Mouse (Mus musculus): ENCODE results near the gene Hsd11b1. TPM values are rescaled to one million over a fixed set of nuclear protein-coding genes. Genes with fewer than 3 reads are reported as not detected.

Hsd11b1 gene
- polyA plus RNA-seq, 1 experiment from 2014 or later = 11.4 TPM

DNA sequence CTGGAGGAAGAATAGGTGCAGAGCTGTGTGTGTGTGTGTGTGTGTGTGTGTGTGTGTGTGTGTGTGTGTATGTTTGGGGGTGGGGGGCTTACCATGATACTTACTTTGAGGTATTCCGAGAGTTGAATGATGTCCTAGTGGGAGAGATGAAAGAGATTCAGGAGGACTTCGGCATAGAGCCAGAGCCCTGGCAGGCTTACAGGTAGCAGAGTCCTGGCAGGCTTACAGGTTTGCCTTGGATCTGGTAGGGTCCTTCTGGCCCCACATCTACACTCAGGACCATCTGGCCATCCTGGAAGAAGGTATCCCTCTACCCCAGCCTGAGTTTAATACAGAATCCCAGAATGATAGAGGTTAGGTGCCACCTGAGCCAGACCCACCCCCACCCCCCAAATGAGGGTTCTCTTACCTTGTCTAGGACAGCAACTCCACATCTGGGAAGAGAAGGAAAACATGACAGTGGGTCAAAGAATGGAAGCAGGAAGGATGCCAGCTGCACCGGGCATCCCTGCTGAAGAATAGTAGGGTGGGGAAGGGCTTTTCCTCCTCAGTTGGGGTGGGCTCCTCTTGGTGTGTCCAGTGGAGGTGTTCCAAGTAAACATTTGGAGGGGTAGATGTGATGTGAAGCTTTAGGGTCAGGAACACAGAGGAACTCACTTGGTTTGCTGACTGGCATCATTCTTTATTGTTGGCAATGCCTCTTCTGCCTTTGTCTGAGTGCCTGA, 69.3 kb downstream of the Hsd11b1 start:
- no peak overlapping the region for H3K27ac ChIP-seq
- H3K36me3 ChIP-seq (ENCODE audit: insufficient read depth, low read length) = no peaks in the 10 kb centered on the region
- no peaks in the 10 kb centered on the region for H3K9me3 ChIP-seq (replicated peaks; ENCODE audit: low read length)
- H3K4me3 ChIP-seq (replicated peaks; ENCODE audit: low read depth, low read length) = no peak overlapping the region
- 88% methylated on average over 3 of the region's 3 CpGs for WGBS
- no peaks in the 10 kb centered on the region for H3K27me3 ChIP-seq (ENCODE audit: insufficient read depth, low read length)
- H3K4me2 ChIP-seq (ENCODE audit: low read length) = no peak overlapping the region
- no peak overlapping the region for H3K9ac ChIP-seq (ENCODE audit: low read depth, low read length)
- H3K4me1 ChIP-seq (replicated peaks; ENCODE audit: insufficient read depth, low read length) = 0 out of 2 replicates have a peak, but pooled peaks cover 8% of the 10 kb centered on the region
- no peak for TF ChIP-seq CTCF (IDR thresholded peaks at IDR 0.05; ENCODE audit: low read depth)
- ATAC-seq (replicated peaks; ENCODE audit: low FRiP score, low read depth) = no peak
- no peak for DNase-seq (ENCODE audit: low spot score)

DNA sequence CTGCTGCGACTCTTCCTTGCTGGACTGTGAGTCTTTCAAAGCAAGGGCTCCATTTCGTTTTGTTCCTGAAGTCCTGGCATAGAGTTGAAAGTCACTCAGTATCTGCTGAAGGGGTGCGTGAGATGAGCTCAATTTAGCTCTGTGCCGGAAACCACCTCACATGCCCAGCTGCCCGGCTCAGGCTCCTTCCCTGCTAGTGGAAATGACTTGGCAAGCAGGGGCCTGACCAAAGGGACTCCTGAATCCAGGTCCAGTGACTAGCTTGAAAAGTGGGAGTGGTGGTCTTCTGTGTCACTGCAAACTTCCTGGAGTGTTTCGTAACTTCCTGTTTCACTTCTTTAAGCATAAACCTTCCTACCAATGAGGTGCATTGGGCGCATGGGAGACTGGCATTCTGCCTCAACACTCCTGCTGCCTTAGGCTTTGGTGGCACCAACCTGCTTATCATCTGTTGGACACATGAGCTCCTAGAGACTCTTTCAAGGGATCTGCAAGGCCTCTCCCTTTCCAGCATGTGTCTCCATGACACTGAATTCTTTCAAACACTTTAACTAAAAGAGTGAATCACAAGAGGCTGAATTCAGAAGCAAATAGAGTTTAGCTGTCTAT, 72.1 kb downstream of the Hsd11b1 start:
- ATAC-seq (replicated peaks; ENCODE audit: low FRiP score, low read depth) (no peak), DNase-seq (ENCODE audit: low spot score) (no peak)
- Histone ChIP-seq H3K9ac (ENCODE audit: low read depth, low read length) (no peak overlapping the region), H3K27me3 (ENCODE audit: insufficient read depth, low read length) (no peaks in the 10 kb centered on the region), H3K4me1 (replicated peaks; ENCODE audit: insufficient read depth, low read length) (peaks cover 8% of the 10 kb centered on the region; the same call in 1 of the 2 replicates), H3K4me2 (ENCODE audit: low read length) (no peak overlapping the region), H3K4me3 (replicated peaks; ENCODE audit: low read depth, low read length) (no peak overlapping the region), H3K27ac (no peak overlapping the region), H3K9me3 (replicated peaks; ENCODE audit: low read length) (no peaks in the 10 kb centered on the region), H3K36me3 (ENCODE audit: insufficient read depth, low read length) (no peaks in the 10 kb centered on the region)
- WGBS = 86% methylated on average over 7 of the region's 7 CpGs
- TF ChIP-seq CTCF (IDR thresholded peaks at IDR 0.05; ENCODE audit: low read depth) = no peak

DNA sequence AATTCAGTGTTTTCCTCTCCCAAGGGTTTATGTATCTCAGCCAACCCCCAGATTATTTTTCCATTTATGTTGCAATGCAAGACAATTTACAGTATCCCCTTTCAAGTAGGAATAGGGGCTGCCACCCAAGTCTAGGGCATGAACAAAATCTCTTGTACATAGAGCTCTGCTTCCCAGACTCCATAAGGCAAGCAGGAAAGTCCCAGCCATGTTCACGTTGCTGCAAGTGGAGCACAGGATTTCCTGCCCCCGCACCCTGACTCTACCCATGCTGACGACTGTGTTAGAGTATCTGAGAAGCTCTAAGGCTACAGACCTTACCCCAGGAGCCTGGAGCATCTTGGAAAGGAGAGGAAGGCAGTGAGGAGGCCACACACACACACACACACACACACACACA, 74.1 kb downstream of the Hsd11b1 start:
- WGBS = 30% methylated on average over 3 of the region's 3 CpGs
- Histone ChIP-seq H3K9me3 (replicated peaks; ENCODE audit: low read length) (no peaks in the 10 kb centered on the region), H3K27ac (peak overlapping the region; percentile 60), H3K9ac (ENCODE audit: low read depth, low read length) (no peak overlapping the region), H3K4me3 (replicated peaks; ENCODE audit: low read depth, low read length) (no peak overlapping the region), H3K4me1 (replicated peaks; ENCODE audit: insufficient read depth, low read length) (peaks cover 8% of the 10 kb centered on the region; the same call in 1 of the 2 replicates), H3K27me3 (ENCODE audit: insufficient read depth, low read length) (no peaks in the 10 kb centered on the region), H3K36me3 (ENCODE audit: insufficient read depth, low read length) (no peaks in the 10 kb centered on the region), H3K4me2 (ENCODE audit: low read length) (no peak overlapping the region)
- no peak for TF ChIP-seq CTCF (IDR thresholded peaks at IDR 0.05; ENCODE audit: low read depth)
- no peak for ATAC-seq (replicated peaks; ENCODE audit: low FRiP score, low read depth)
- DNase-seq (ENCODE audit: low spot score) = no peak

DNA sequence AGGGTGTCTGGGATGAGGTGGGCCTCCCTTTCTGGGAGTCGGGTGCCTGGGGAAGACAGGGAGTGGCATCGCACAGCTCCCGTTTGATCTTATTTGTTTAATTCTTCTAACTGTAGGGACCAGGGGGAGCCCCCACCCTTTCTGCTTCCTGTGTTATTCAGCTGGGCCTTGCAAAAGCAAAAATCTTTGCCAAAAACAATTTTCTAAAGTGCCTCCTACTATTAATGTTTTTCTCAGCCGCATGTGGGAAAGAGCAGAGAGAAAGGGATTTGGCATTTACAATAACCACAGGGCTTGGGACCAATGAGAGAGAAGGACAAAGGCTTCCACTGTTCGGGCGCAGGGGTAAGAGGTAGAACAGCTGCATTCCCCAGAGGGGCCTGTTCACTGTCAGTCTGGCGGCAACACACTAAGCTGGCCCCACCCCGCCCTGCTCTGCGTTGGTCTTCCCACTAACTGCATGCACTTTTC, 74.7 kb downstream of the Hsd11b1 start:
- TF ChIP-seq CTCF (IDR thresholded peaks at IDR 0.05; ENCODE audit: low read depth) = no peak
- H3K9me3 ChIP-seq (replicated peaks; ENCODE audit: low read length) = no peaks in the 10 kb centered on the region
- peaks cover 8% of the 10 kb centered on the region; the same call in 1 of the 2 replicates for H3K4me1 ChIP-seq (replicated peaks; ENCODE audit: insufficient read depth, low read length)
- no peak overlapping the region for H3K9ac ChIP-seq (ENCODE audit: low read depth, low read length)
- no peak overlapping the region for H3K4me3 ChIP-seq (replicated peaks; ENCODE audit: low read depth, low read length)
- peak; percentile 82 for ATAC-seq (replicated peaks; ENCODE audit: low FRiP score, low read depth)
- no peaks in the 10 kb centered on the region for H3K27me3 ChIP-seq (ENCODE audit: insufficient read depth, low read length)
- peak overlapping the region; percentile 25; the same call in 1 of the 2 replicates for H3K4me2 ChIP-seq (ENCODE audit: low read length)
- peak overlapping the region; percentile 75 for H3K27ac ChIP-seq
- WGBS = 33% methylated on average over 9 of the region's 9 CpGs
- peak; percentile 92 for DNase-seq (ENCODE audit: low spot score)
- H3K36me3 ChIP-seq (ENCODE audit: insufficient read depth, low read length) = no peaks in the 10 kb centered on the region

DNA sequence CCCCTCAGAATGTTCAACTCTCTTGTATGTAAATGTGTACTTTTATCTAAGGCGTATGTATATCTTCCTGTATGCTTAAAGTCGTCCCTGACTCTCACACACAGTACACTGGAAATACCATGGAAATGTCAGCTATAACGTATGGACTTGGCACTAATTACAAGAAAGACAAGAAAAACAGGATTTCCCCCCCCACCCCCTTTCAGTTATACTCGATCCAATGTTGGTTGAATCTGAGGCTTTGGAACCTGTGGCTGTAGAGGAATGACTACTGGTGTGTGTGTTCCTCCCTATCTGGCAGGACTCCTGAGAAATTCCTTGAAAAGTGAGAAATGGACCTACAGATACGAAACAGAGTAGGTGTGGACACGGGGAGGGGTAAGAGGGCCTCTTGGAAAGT, 75.6 kb downstream of the Hsd11b1 start:
- DNase-seq (ENCODE audit: low spot score) (no peak), ATAC-seq (replicated peaks; ENCODE audit: low FRiP score, low read depth) (no peak)
- Histone ChIP-seq H3K27ac (peak overlapping the region; percentile 75; the same call in 1 of the 2 replicates), H3K9ac (ENCODE audit: low read depth, low read length) (no peak overlapping the region), H3K4me3 (replicated peaks; ENCODE audit: low read depth, low read length) (no peak overlapping the region), H3K36me3 (ENCODE audit: insufficient read depth, low read length) (no peaks in the 10 kb centered on the region), H3K4me2 (ENCODE audit: low read length) (no peak overlapping the region), H3K4me1 (replicated peaks; ENCODE audit: insufficient read depth, low read length) (peaks cover 8% of the 10 kb centered on the region; the same call in 1 of the 2 replicates), H3K9me3 (replicated peaks; ENCODE audit: low read length) (no peaks in the 10 kb centered on the region), H3K27me3 (ENCODE audit: insufficient read depth, low read length) (no peaks in the 10 kb centered on the region)
- WGBS = 59% methylated on average over 6 of the region's 6 CpGs
- TF ChIP-seq CTCF (IDR thresholded peaks at IDR 0.05; ENCODE audit: low read depth) = no peak

DNA sequence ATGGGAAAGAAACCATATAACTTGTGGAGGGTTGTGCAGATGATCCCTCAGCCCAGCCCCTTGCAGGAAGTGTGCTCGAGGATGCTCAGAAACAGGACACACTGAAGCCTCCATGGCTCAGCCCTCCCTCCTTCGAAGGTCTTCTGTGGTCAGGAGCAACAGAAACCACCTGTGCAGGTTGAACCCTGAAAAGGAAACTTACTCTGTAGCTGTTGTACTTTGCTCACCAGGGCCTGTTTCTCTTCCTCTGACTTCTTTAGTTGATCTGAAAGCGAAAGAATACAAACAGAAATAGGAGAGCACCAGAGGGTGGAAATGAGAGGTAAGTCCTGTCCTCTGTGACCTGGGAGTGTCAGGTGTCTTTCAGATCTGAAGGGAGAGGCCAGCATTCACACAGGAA, 82.8 kb downstream of the Hsd11b1 start:
- H3K4me1 ChIP-seq (replicated peaks; ENCODE audit: insufficient read depth, low read length) = no peaks in the 10 kb centered on the region
- H3K27ac ChIP-seq = no peak overlapping the region
- no peak for ATAC-seq (replicated peaks; ENCODE audit: low FRiP score, low read depth)
- TF ChIP-seq CTCF (IDR thresholded peaks at IDR 0.05; ENCODE audit: low read depth) = no peak
- no peak overlapping the region for H3K4me3 ChIP-seq (replicated peaks; ENCODE audit: low read depth, low read length)
- WGBS = 79% methylated on average over 3 of the region's 3 CpGs
- no peaks in the 10 kb centered on the region for H3K27me3 ChIP-seq (ENCODE audit: insufficient read depth, low read length)
- no peaks in the 10 kb centered on the region for H3K36me3 ChIP-seq (ENCODE audit: insufficient read depth, low read length)
- no peak for DNase-seq (ENCODE audit: low spot score)
- no peak overlapping the region for H3K9ac ChIP-seq (ENCODE audit: low read depth, low read length)
- H3K4me2 ChIP-seq (ENCODE audit: low read length) = no peak overlapping the region
- H3K9me3 ChIP-seq (replicated peaks; ENCODE audit: low read length) = no peaks in the 10 kb centered on the region

Measured in kidney, postnatal 0 days (tissue).